Mouse (Mus musculus) testis, adult 2 months (tissue): ENCODE data around the gene Ryr3. TPM values are rescaled to one million over a fixed set of nuclear protein-coding genes. Genes with fewer than 3 reads are reported as not detected.

Source experiments
- H3K27ac ChIP-seq: fragments of 200-500 bp; 2 replicates; pipeline ENCODE4 v1.5.1; 2012; ENCODE audit warnings: low read depth, low read length; ENCODE audit not compliant: control insufficient read depth, insufficient read depth
- H3K27me3 ChIP-seq: fragments of 200-500 bp; 2 replicates; pipeline ENCODE4 v1.6.1; 2012; ENCODE audit warnings: mild to moderate bottlenecking, low read length, moderate library complexity; ENCODE audit not compliant: control insufficient read depth, insufficient read depth
- H3K36me3 ChIP-seq: fragments of 200-500 bp; 2 replicates; pipeline ENCODE4 v1.6.1; 2012; ENCODE audit warnings: mild to moderate bottlenecking, low read length; ENCODE audit not compliant: control insufficient read depth, insufficient read depth
- H3K4me1 ChIP-seq: fragments of 200-500 bp; 2 replicates; pipeline ENCODE4 v1.6.1; 2012; ENCODE audit warnings: low read length; ENCODE audit not compliant: control insufficient read depth, insufficient read depth
- H3K4me3 ChIP-seq: fragments of 200-500 bp; 2 replicates; pipeline ENCODE4 v1.5.1; 2012; ENCODE audit warnings: low read depth, mild to moderate bottlenecking, low read length, moderate library complexity, mixed read lengths; ENCODE audit not compliant: control insufficient read depth
- CTCF ChIP-seq: fragments of 200-500 bp; IDR thresholded peaks from 2 replicates; pipeline ENCODE4 v1.5.1; 2012; ENCODE audit warnings: low read depth, mild to moderate bottlenecking, inconsistent platforms, low read length, moderate library complexity; ENCODE audit not compliant: control insufficient read depth, insufficient read depth, insufficient replicate concordance
- POLR2A ChIP-seq: fragments of 200-500 bp; IDR thresholded peaks from 2 replicates; pipeline ENCODE4 v1.6.1; 2012; ENCODE audit warnings: low read depth, mild to moderate bottlenecking, inconsistent platforms, low read length, moderate library complexity; ENCODE audit not compliant: control insufficient read depth
- polyA plus RNA-seq: library from polyadenylated mRNA; depleted of rRNA; stranded (reverse); fragments of >200 nt; gene quantifications from 2 replicates; pipeline ENCODE4 v1.2.3, GENCODE M21; 2012; rRNA removed

The Ryr3 gene
- polyA plus RNA-seq, 1 experiment: 2.6 TPM

DNA sequence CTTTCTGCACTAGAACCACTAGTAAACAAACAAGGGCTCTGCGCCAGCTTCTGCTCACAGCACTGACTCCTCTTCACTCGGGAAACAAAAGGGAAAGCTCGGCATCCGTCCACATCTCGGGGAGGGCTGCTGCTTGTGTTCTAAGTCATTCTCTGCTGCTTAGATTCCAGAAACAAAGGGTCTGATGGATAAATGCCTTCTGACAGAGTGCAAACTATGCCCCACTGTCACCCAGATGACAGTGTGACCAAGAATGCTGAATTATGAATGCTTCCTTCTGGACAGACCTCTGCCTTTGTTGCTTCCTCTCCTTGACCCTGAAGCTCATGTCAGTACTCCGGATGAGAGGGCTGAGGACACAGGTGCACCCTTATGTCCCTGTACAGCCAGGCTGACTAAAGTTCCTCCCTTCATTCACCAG lies 625.4 kb downstream of the Ryr3 start:
- TF ChIP-seq CTCF: no peak
- TF ChIP-seq POLR2A: no peak
- H3K27ac ChIP-seq: no peak overlapping the region

DNA sequence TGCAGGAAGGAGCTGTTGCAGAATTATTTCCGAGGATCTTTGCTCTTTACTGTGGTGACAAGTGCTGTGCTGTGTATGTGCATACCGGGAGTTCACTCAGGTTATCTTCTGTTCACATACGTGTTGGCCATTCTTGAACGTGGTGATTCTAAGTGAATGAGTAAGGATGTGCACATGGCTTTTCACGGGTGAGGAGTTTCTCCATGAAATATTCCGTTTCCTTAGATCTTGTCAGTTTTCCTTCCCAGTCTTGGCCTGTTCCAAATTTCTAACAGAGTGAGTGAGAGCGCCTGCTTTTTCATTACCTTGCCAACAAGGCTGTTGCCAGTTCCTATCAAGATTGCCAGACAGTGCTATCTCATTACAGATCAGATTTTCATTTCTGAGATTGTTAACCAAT lies 625.9 kb downstream of the Ryr3 start:
- Histone ChIP-seq H3K27me3 (no peaks in the 10 kb centered on the region), H3K4me1 (no peaks in the 10 kb centered on the region), H3K36me3 (no peaks in the 10 kb centered on the region), H3K4me3 (no peak overlapping the region), H3K27ac (no peak overlapping the region)
- no peak for TF ChIP-seq CTCF
- no peak for TF ChIP-seq POLR2A

More for the DNA sequence above, 625.4 kb downstream of the Ryr3 start:
- H3K4me1 ChIP-seq: no peaks in the 10 kb centered on the region
- no peak overlapping the region for H3K4me3 ChIP-seq
- H3K36me3 ChIP-seq: no peaks in the 10 kb centered on the region
- no peaks in the 10 kb centered on the region for H3K27me3 ChIP-seq

Other genes starting within 250 kb of the Ryr3 start
- 17.2 and 20.9 TPM in 2 replicates for gene Tmco5b, start 68.6 kb upstream of the Ryr3 start, polyA plus RNA-seq
- 188 and 200 TPM in 2 replicates for gene Fmn1, start 110.6 kb upstream of the Ryr3 start, polyA plus RNA-seq